Mouse (Mus musculus) kidney, adult 2 months (tissue): ENCODE data around the gene Cpsf4l. TPM values are rescaled to one million over a fixed set of nuclear protein-coding genes. Genes with fewer than 3 reads are reported as not detected.

ENCODE experiments used
- DNase-seq: peaks from one replicate; pipeline ENCODE4 v3.0.0; 2021
- H3K27ac ChIP-seq: fragments of 200-500 bp; 2 replicates; pipeline ENCODE4 v1.5.1; 2012; ENCODE audit warnings: low read depth, low read length, control low read depth, inconsistent platforms; ENCODE audit not compliant: insufficient read depth
- H3K27me3 ChIP-seq: fragments of 200-500 bp; replicated peaks from 2 replicates; pipeline ENCODE4 v1.6.1; 2012; ENCODE audit warnings: mild to moderate bottlenecking, moderate library complexity, low read length, inconsistent platforms; ENCODE audit not compliant: control insufficient read depth, insufficient read depth
- H3K36me3 ChIP-seq: fragments of 200-500 bp; 2 replicates; pipeline ENCODE4 v1.6.1; 2012; ENCODE audit warnings: mild to moderate bottlenecking, moderate library complexity, low read length, inconsistent platforms; ENCODE audit not compliant: control insufficient read depth, insufficient read depth
- H3K4me1 ChIP-seq: fragments of 200-500 bp; 2 replicates; pipeline ENCODE4 v1.6.1; 2011; ENCODE audit warnings: low read length; ENCODE audit not compliant: control insufficient read depth, insufficient read depth
- H3K4me3 ChIP-seq: fragments of 200-500 bp; 2 replicates; pipeline ENCODE4 v1.5.1; 2011; ENCODE audit warnings: mild to moderate bottlenecking, low read depth, low read length, control low read depth; ENCODE audit not compliant: insufficient read depth
- CTCF ChIP-seq: fragments of 200-500 bp; conservative IDR thresholded peaks from 2 replicates; pipeline ENCODE4 v1.5.1; 2011; ENCODE audit warnings: low read depth, mild to moderate bottlenecking, control low read depth, low read length, moderate library complexity, mixed read lengths; ENCODE audit not compliant: insufficient read depth, insufficient read length
- POLR2A ChIP-seq: fragments of 200-500 bp; IDR thresholded peaks from one replicate; pipeline ENCODE4 v1.6.1; 2011; ENCODE audit warnings: low read depth, low read length, control low read depth
- WGBS: fragments of 180-500 bp; shearing (Covaris S2); methylation state at CpG from one replicate; pipeline ENCODE4 v1.1.7; 2018; 5-methylcytosine and 5-hydroxymethylcytosine counted together
- polyA plus RNA-seq: library from polyadenylated mRNA; depleted of rRNA; stranded (reverse); fragments of >200 nt; gene quantifications from 2 replicates; pipeline ENCODE4 v1.2.3, GENCODE M21; 2012; rRNA removed

Cpsf4l gene
- polyA plus RNA-seq, result 8.9 and 9.0 TPM in 2 replicates

- no peak within 1 kb of the TSS for H3K4me3 ChIP-seq
- H3K36me3 ChIP-seq, result no peaks in the 10 kb centered on the region
- no peak for DNase-seq
- H3K27me3 ChIP-seq, result no peaks in the 10 kb centered on the region
- peak within 1 kb of the TSS; percentile 66 for H3K27ac ChIP-seq
- WGBS, result 27% methylated on average over 11 of the region's 11 CpGs
- no peak for TF ChIP-seq CTCF
- TF ChIP-seq POLR2A, result no peak
- H3K4me1 ChIP-seq, result 0 out of 2 replicates have a peak, but pooled peaks cover 4% of the 10 kb centered on the region
These were observed at the start of gene Cpsf4l for GRCm38 (mm10) chr11:113709731-113710256. Cpsf4l (minus strand) TSS chr11:113710017.

GRCm38 (mm10) chr11:113758851-113759250 lies 49.0 kb upstream of the Cpsf4l start:
- DNase-seq, result no peak
- no peak overlapping the region for H3K4me3 ChIP-seq
- no peak overlapping the region for H3K27ac ChIP-seq
- no peaks in the 10 kb centered on the region for H3K36me3 ChIP-seq
- no peak for TF ChIP-seq POLR2A
- TF ChIP-seq CTCF, result no peak
- no peaks in the 10 kb centered on the region for H3K27me3 ChIP-seq
- no peaks in the 10 kb centered on the region for H3K4me1 ChIP-seq
- 96% methylated on average over 5 of the region's 5 CpGs for WGBS

- TF ChIP-seq POLR2A (no peak), CTCF (no peak)
- 91% methylated on average over 12 of the region's 12 CpGs for WGBS
- DNase-seq, result no peak
- Histone ChIP-seq H3K27me3 (no peaks in the 10 kb centered on the region), H3K4me1 (0 out of 2 replicates have a peak, but pooled peaks cover 3% of the 10 kb centered on the region), H3K27ac (no peak overlapping the region), H3K4me3 (no peak overlapping the region), H3K36me3 (no peaks in the 10 kb centered on the region)
These were observed 46.8 kb upstream of the Cpsf4l start for GRCm38 (mm10) chr11:113756578-113756977.

GRCm38 (mm10) chr11:113755878-113756277 lies 46.1 kb upstream of the Cpsf4l start:
- TF ChIP-seq CTCF (no peak), POLR2A (no peak)
- 93% methylated on average over 14 of the region's 14 CpGs for WGBS
- DNase-seq, result no peak
- Histone ChIP-seq H3K27me3 (no peaks in the 10 kb centered on the region), H3K36me3 (no peaks in the 10 kb centered on the region), H3K27ac (no peak overlapping the region), H3K4me1 (0 out of 2 replicates have a peak, but pooled peaks cover 3% of the 10 kb centered on the region), H3K4me3 (no peak overlapping the region)

- Histone ChIP-seq H3K27me3 (no peaks in the 10 kb centered on the region), H3K4me3 (no peak overlapping the region), H3K4me1 (0 out of 2 replicates have a peak, but pooled peaks cover 3% of the 10 kb centered on the region), H3K27ac (no peak overlapping the region), H3K36me3 (no peaks in the 10 kb centered on the region)
- 84% methylated on average over 9 of the region's 9 CpGs for WGBS
- TF ChIP-seq POLR2A, result no peak
- TF ChIP-seq CTCF, result no peak
- no peak for DNase-seq
These were observed 45.0 kb upstream of the Cpsf4l start for GRCm38 (mm10) chr11:113754845-113755244.

GRCm38 (mm10) chr11:113752685-113753430 lies 43.0 kb upstream of the Cpsf4l start:
- TF ChIP-seq CTCF, result no peak
- no peak for TF ChIP-seq POLR2A
- Histone ChIP-seq H3K27me3 (no peaks in the 10 kb centered on the region), H3K27ac (no peak overlapping the region), H3K4me3 (no peak overlapping the region), H3K36me3 (no peaks in the 10 kb centered on the region), H3K4me1 (peaks cover 6% of the 10 kb centered on the region; the same call in 1 of the 2 replicates)
- no peak for DNase-seq
- WGBS, result 95% methylated on average over 10 of the region's 10 CpGs

- Histone ChIP-seq H3K4me1 (peaks cover 9% of the 10 kb centered on the region; the same call in 1 of the 2 replicates), H3K36me3 (no peaks in the 10 kb centered on the region), H3K4me3 (peak overlapping the region; percentile 55), H3K27ac (peak overlapping the region; percentile 46; the same call in 1 of the 2 replicates), H3K27me3 (no peaks in the 10 kb centered on the region)
- DNase-seq, result no peak
- WGBS, result 24% methylated on average over 15 of the region's 15 CpGs
- TF ChIP-seq CTCF, result no peak
- no peak for TF ChIP-seq POLR2A
These were observed 42.4 kb upstream of the Cpsf4l start for GRCm38 (mm10) chr11:113752158-113752661.
